Mouse (Mus musculus) retina, adult 2 months (tissue): Measurements from ENCODE around the gene Igfbp1.

ENCODE experiments used
- DNase-seq: peaks from one replicate; pipeline ENCODE4 v3.0.0-alpha.2; 2012; ENCODE audit warnings: low read depth, low spot score

Igfbp1 gene

GRCm38 (mm10) chr11:7197491-7197941 is at the start of gene Igfbp1:
Gene Igfbp1, plus strand, starts transcription at chr11:7197782.
- DNase-seq = no peak

DNA sequence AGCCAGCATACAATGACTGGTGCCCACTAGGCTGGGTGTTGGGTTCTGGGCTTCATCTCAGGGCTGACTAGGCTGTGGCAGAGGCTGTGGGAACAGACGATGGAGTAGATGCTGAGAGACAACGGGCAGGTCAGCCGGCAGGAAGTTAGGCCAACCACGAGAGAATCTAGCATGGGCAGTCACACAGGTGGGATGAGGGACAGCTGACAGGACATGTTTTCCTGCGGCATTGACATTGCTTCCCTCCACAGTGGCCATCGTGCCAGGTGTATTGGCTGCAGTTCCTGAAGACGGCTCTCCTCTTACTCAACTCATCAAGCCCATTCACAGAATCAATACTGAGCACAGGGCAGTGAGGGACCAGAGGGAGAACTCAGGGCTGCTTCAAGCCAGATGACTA is 49.6 kb upstream of the Igfbp1 start:
- DNase-seq = no peak

- DNase-seq = no peak
These were observed 48.1 kb upstream of the Igfbp1 start for GRCm38 (mm10) chr11:7149471-7149870.

GRCm38 (mm10) chr11:7150511-7150910 is 47.1 kb upstream of the Igfbp1 start:
- no peak for DNase-seq

GRCm38 (mm10) chr11:7152371-7152770 is 45.2 kb upstream of the Igfbp1 start:
- no peak for DNase-seq

- no peak for DNase-seq
These were observed 44.5 kb upstream of the Igfbp1 start for GRCm38 (mm10) chr11:7153081-7153480.

- DNase-seq = no peak
These were observed 41.2 kb upstream of the Igfbp1 start for GRCm38 (mm10) chr11:7156427-7156826.

DNA sequence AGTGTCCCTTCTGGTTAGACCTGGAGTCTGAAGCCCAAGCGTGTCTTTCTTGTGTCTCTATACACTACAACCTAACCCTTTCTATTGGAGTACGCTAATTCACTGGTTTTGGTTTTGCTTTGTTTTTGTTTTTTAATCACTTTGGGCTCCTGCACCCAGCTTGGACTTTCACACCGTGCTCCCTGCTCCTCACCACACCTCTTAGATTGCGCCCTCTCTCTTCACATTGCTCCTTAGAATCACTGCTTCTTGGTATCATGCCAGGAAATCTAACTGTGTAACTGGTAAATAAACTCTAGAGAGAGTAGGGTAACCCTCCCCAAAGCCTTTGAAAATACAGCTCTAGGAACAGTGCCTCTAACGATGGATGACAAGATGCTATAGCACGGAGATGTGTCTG is 39.4 kb upstream of the Igfbp1 start:
- no peak for DNase-seq

DNA sequence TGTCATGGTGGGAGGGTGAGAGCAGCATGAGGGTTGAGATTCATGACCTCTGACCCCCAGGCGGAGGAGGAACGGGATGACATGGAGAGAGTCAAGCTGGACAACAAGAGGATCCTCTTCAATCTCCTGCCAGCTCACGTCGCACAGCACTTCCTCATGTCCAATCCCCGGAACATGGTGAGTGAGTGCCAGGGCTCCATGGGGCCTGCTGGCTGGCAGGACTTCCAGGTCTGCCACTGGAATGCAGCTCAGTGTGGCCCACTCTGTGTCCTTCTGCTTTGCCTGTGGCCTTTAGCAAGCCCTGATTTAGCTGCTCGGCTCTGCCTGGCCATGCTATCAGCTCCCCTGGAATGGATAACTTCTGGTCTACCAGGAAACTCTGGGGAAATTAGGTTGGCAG is 37.4 kb upstream of the Igfbp1 start:
- no peak for DNase-seq

DNA sequence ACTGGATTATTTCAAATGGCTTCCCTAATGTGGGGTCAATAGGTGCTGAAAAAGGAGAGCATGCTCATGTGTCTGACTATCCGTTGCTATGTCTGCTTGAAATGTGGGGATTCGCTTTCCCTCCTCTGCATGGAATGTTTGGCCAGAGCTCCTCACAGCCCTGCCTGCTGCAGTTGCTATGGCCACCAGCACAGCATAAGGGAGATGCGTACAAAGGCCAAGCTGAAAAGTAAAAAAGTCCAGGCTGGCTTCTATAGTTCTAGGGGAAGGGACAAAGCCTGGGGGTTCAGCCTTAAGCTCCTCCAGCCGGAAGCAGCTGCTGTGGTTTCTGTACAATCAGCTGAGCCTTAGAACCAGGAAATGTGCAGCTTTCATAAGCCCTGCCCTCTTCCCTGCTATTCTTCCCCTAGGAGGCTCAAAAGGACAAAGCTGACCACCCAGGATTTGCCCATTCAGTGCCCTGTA is 36.9 kb upstream of the Igfbp1 start:
- DNase-seq = no peak

GRCm38 (mm10) chr11:7161502-7162174 is 35.9 kb upstream of the Igfbp1 start:
- DNase-seq = peak; percentile 22

DNA sequence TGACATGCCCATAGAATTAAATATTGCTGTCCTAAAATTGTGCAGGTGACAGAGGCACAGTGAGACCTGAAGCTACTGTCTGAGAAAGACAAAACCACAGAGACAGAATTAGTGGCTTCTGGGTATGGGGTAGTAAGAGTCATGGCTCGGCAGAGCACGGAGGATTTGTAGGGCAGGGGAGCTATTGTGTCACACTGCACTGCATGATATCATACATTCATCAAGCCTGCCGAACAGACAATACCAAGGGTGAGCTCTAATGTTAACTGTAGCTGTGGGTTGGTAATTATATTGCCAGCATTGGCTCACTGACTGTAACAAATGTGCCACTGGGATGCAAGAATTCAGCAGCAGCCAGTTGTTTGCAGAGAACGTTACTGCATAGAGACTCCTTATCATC is 33.2 kb upstream of the Igfbp1 start:
- DNase-seq = no peak

- DNase-seq = no peak
These were observed 27.9 kb upstream of the Igfbp1 start for GRCm38 (mm10) chr11:7169645-7170044.

DNA sequence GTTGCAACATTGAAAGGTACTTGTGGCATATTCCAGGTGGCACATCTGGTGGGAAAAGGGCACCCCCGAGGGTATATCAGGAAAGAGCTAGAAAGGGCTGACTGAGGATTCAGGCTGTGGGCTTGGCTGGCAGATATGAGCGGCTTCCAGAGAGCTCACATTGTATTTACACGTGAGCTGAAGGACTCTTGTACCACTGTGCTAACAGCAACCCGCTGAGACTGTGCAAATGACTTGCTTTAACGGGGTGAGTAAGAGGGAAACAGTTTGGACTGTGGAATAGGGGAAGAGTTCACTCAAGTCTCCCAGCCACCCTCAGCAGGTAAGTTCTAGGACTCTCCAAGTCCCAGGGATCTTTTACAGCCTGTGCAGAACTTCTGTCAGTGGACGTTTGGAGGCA is 23.9 kb upstream of the Igfbp1 start:
- DNase-seq = no peak

- no peak for DNase-seq
These were observed 18.9 kb upstream of the Igfbp1 start for GRCm38 (mm10) chr11:7178724-7179123.

DNA sequence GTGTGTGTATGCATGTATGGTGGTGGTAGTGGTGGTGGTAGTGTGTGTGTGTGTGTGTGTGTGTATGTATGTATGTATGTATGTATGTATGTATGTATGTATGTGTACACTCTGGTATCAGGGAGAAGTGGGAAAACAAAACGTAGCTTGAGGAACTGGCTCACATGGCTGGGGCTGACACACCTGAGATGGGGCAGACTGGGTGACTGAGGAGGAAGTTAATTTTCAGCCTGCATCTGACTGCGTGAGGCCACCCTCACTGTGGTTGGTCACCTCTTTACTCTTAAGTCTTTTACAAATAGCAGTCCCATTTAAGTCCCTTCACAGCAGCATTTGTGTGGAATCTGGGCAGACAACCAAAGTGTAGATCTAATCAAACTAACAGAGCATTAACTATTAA is 18.3 kb upstream of the Igfbp1 start:
- no peak for DNase-seq

DNA sequence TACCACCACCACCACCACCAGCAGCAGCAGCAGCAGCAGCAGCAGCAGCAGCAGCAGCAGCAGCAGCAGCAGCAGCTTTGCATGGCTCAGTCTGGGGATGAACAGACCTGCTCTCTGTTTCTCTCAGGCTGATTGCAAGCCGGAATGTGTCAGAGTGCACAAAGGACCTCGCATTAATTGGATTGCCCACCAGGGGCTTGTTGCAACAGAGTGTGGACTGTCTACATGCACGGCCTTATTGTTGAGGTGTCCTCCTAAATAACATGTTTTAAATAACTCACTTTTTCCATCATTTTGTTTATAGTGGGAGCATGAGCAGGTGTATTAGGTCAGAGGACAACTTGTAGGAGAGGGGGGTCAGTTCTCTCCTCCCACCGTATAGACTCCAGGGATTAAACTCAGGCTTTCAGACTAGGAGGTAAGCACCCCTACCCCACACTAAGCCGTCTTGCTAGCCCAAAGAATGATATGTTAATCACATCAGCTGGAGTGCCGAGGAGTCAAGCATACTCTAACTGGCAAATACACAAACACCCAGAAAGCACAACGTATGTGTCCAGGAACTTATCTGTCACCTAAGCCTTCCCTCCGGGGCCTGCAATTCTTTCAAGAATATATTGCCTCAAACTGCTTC is 15.1 kb upstream of the Igfbp1 start:
- DNase-seq = no peak

DNA sequence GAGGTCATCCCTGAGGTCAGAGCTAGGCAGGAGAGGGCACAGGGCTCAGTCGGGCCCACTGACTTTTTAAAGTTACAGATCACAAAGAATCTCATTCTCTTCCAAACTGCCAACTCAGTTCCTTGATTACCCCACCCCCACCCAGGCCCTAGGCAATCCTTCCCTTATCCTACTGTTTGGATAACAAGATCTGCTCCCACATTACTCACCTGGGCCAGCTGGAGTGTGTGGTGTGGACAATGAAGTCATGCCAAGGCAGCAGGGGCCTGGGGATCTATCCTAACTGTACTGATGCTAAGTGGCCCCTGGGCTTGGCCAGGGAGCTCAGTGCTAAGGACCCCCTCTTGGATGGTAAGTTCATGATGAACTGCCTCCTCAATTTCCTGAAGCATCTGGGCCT is 13.2 kb upstream of the Igfbp1 start:
- DNase-seq = no peak

- no peak for DNase-seq
These were observed 10.1 kb upstream of the Igfbp1 start for GRCm38 (mm10) chr11:7187472-7187871.

DNA sequence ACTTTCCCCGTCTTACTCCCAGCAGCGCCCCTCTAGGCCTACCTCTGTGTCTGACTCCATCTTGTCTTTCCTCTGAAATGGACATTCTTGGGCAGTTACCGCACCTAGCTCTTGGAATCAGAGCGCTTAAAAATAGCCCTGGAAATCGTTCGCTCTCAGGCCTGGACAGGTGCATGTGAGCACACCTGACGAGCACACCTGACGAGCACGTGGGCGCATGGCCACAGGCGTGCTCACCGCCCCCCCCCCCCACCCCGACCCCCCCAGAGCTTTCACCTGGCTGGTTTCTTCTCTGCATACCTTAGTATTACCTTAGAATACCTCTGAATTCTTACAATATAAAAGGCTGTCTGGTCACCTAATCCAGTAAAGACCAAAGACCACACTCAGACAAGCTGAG is 9.1 kb upstream of the Igfbp1 start, which contains the start of gene Gm11985:
Gene Gm11985, minus strand, starts transcription at position 101 of the 400 bp plus-strand sequence.
- DNase-seq = no peak

DNA sequence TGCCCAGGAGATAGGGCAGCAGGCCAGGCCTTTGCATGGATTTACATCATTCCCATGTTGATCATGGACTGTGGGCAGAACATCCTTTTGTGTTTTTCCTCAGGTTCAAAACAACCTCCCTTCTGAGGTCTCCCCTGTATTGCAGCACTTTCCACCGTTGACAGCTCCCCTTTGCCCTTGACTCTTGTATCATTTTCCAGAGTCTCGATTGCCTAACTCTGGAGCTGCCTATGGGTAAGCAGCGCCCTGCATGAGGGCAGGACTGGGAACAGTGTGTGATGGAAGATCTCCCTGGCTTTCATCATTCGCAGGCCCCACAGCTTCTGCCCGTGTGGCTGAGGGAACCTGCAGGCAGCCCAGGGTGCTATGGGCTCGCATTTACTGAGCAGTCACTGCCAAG is 4.9 kb upstream of the Igfbp1 start:
- DNase-seq = no peak

DNA sequence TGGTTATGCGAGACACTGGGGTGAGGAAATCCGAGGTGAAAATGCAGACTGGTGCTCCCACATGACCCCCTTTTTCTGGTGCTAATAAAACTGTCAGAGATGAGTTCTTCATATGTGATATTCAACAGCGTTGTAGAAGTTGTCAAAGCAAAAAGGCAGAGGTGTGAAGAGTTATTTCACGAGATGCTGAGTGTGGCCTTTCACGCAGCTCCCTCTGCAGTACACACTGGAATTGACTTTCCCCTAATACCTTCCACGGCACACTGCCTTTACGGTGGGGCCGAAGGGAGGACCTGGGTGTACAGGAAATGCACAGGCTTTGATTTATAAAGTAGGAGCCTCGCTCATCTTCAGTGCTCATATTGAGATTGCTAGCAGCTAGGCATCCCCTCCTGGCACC is 4.4 kb upstream of the Igfbp1 start:
- DNase-seq = no peak
